Mouse (Mus musculus): ENCODE data around the gene Olfr1387. TPM values are rescaled to one million over a fixed set of nuclear protein-coding genes. Genes with fewer than 3 reads are reported as not detected.

Olfr1387 gene
- polyA plus RNA-seq, 1 experiment from 2014 or later: not detected

Other genes starting within 250 kb of the Olfr1387 start
- gene Mgat1, start 211.2 kb upstream of the Olfr1387 start, polyA plus RNA-seq (2015; fragmentation: Nextera tagmentation; extraction: Ambion mirVana): 66.7 and 75.0 TPM in 2 replicates
- not detected in 2 replicates for gene Olfr1393, start 177.0 kb upstream of the Olfr1387 start, polyA plus RNA-seq (2015; fragmentation: Nextera tagmentation; extraction: Ambion mirVana)
- gene Olfr1392, start 170.1 kb upstream of the Olfr1387 start, polyA plus RNA-seq (2015; fragmentation: Nextera tagmentation; extraction: Ambion mirVana): 0.10 and 0.15 TPM in 2 replicates
- not detected in 2 replicates for gene Olfr10, start 150.6 kb upstream of the Olfr1387 start, polyA plus RNA-seq (2015; fragmentation: Nextera tagmentation; extraction: Ambion mirVana)
- not detected in 2 replicates for gene Olfr1391, start 132.6 kb upstream of the Olfr1387 start, polyA plus RNA-seq (2015; fragmentation: Nextera tagmentation; extraction: Ambion mirVana)
- gene Olfr1390, start 120.2 kb upstream of the Olfr1387 start, polyA plus RNA-seq (2015; fragmentation: Nextera tagmentation; extraction: Ambion mirVana): not detected in 2 replicates
- gene Olfr1389, start 32.3 kb upstream of the Olfr1387 start, polyA plus RNA-seq (2015; fragmentation: Nextera tagmentation; extraction: Ambion mirVana): not detected in 2 replicates
- 0.06 and 0.09 TPM in 2 replicates for gene Olfr1388, start 18.7 kb upstream of the Olfr1387 start, polyA plus RNA-seq (2015; fragmentation: Nextera tagmentation; extraction: Ambion mirVana)
- not detected in 2 replicates for gene Olfr1386, start 9.7 kb downstream of the Olfr1387 start, polyA plus RNA-seq (2015; fragmentation: Nextera tagmentation; extraction: Ambion mirVana)
- gene Olfr1385, start 33.7 kb downstream of the Olfr1387 start, polyA plus RNA-seq (2015; fragmentation: Nextera tagmentation; extraction: Ambion mirVana): not detected in 2 replicates
- gene Olfr1384, start 51.4 kb downstream of the Olfr1387 start, polyA plus RNA-seq (2015; fragmentation: Nextera tagmentation; extraction: Ambion mirVana): not detected in 2 replicates
- not detected in 2 replicates for gene Olfr1383, start 64.3 kb downstream of the Olfr1387 start, polyA plus RNA-seq (2015; fragmentation: Nextera tagmentation; extraction: Ambion mirVana)
- gene Olfr1382, start 72.9 kb downstream of the Olfr1387 start, polyA plus RNA-seq (2015; fragmentation: Nextera tagmentation; extraction: Ambion mirVana): not detected in 2 replicates
- 0.06 TPM in 1 of 2 replicates, not detected in the other for gene Olfr1381, start 88.1 kb downstream of the Olfr1387 start, polyA plus RNA-seq (2015; fragmentation: Nextera tagmentation; extraction: Ambion mirVana)
- gene Olfr1380, start 101.5 kb downstream of the Olfr1387 start, polyA plus RNA-seq (2015; fragmentation: Nextera tagmentation; extraction: Ambion mirVana): not detected in 2 replicates
- 8.3 and 10.1 TPM in 2 replicates for gene Flt4, start 153.9 kb downstream of the Olfr1387 start, polyA plus RNA-seq (2015; fragmentation: Nextera tagmentation; extraction: Ambion mirVana)
- gene Scgb3a1, start 208.3 kb downstream of the Olfr1387 start, polyA plus RNA-seq (2015; fragmentation: Nextera tagmentation; extraction: Ambion mirVana): not detected in 2 replicates

All from kidney, embryonic 15.5 days (tissue).